In genomic region chr14:12823781-12824180, GRCm38 (mm10) we compare ENCODE assay signal across 10 mouse cellular contexts. TPM values are rescaled to one million over a fixed set of nuclear protein-coding genes. Genes with fewer than 3 reads are reported as not detected.
A peak's percentile ranks its signal among the peaks of the same experiment; 100 is the strongest.
DNase-seq lines count a peak whose midpoint lies in the region.
"Had no signal": no experiment of that assay in that cellular context is flagged by ENCODE, and none has a peak within 500 bp of the region (broad histone marks: within the 10 kb centered on the region; RNA-seq: fewer than 3 reads in every experiment).

No protein-coding gene starts in this region.

- intact Hi-C loops in heart, postnatal 10 days (cut with DNase I): no loop called here

- peaks cover 14% of the 10 kb centered on the region for H3K4me1 ChIP-seq in heart, embryonic 10.5 days
- peaks cover 17% of the 10 kb centered on the region for H3K4me1 ChIP-seq in midbrain, embryonic 10.5 days
- H3K4me1 ChIP-seq: liver, embryonic 15.5 days had no signal

- H3K4me3 ChIP-seq in heart, embryonic 10.5 days: no peak overlapping the region
- peak overlapping the region; percentile 75; the same call in 1 of the 2 replicates for H3K4me3 ChIP-seq in midbrain, embryonic 10.5 days
- H3K4me3 ChIP-seq: liver, embryonic 15.5 days had no signal

- WGBS in heart, embryonic 10.5 days: 12% methylated on average over 6 of the region's 6 CpGs
- 17% methylated on average over 6 of the region's 6 CpGs for WGBS in midbrain, embryonic 10.5 days

- H3K27me3 ChIP-seq in heart, embryonic 10.5 days (ENCODE audit: insufficient read depth, poor library complexity, severe bottlenecking): peaks cover 13% of the 10 kb centered on the region; the same call in 1 of the 2 replicates
- peaks cover 19% of the 10 kb centered on the region for H3K27me3 ChIP-seq in midbrain, embryonic 10.5 days (ENCODE audit: low read depth, poor library complexity, severe bottlenecking)
- H3K27me3 ChIP-seq: CH12.LX had no signal

- H3K27ac ChIP-seq in heart, embryonic 10.5 days: no peak overlapping the region
- H3K27ac ChIP-seq in midbrain, embryonic 10.5 days (replicated peaks): no peak overlapping the region
- H3K27ac ChIP-seq: liver, embryonic 15.5 days had no signal

- H3K36me3 ChIP-seq in heart, embryonic 10.5 days: no peaks in the 10 kb centered on the region
- H3K36me3 ChIP-seq in midbrain, embryonic 10.5 days: no peaks in the 10 kb centered on the region
- H3K36me3 ChIP-seq: liver, embryonic 15.5 days had no signal

- DNase-seq in heart, postnatal 10 days: peak; percentile 37 to 62
- no peak for DNase-seq in heart, embryonic 10.5 days (ENCODE audit: low spot score)
- DNase-seq in MN1 (ENCODE audit: low spot score): peak; percentile 9
- DNase-seq in embryo, embryonic 9.5 days (ENCODE audit: extremely low spot score): peak; percentile 54
- peak; percentile 38 for DNase-seq in midbrain, embryonic 10.5 days (ENCODE audit: low spot score)
- DNase-seq in thymus, adult 18-20 months: no peak
- no peak for DNase-seq in spleen, postnatal 36 days (ENCODE audit: low spot score in 2 of 2)
- DNase-seq in right cerebral cortex, adult 2 months (ENCODE audit: low spot score in 2 of 2): no peak

- H3K9me3 ChIP-seq in heart, embryonic 10.5 days: no peaks in the 10 kb centered on the region
- peaks cover 7% of the 10 kb centered on the region; the same call in 1 of the 2 replicates for H3K9me3 ChIP-seq in midbrain, embryonic 10.5 days (replicated peaks)
- H3K9me3 ChIP-seq: liver, embryonic 15.5 days had no signal

RNA-seq across cellular contexts. Expression of gene Cadps, which starts 0.9 kb away (rescaled TPM):
- under 1 TPM in 1 of 2 experiments, not detected in 1; 0.07 TPM for total RNA-seq in heart, postnatal 10 days (2021)
- 0.65 and 1.4 TPM in 2 replicates for polyA plus RNA-seq in heart, embryonic 10.5 days (2016; fragmentation: Nextera tagmentation; extraction: Ambion mirVana)
- polyA plus RNA-seq in midbrain, embryonic 10.5 days (2016; fragmentation: Nextera tagmentation; extraction: Ambion mirVana): 4.3 and 5.9 TPM in 2 replicates

Comparison
In these comparisons a context has a peak if more than half of its experiments do, and no peak if none do; other contexts are left out.
1. DNase-seq: peak in heart, postnatal 10 days (2 of 2), MN1 (single experiment), embryo, embryonic 9.5 days (single experiment) and midbrain, embryonic 10.5 days (single experiment); none in heart, embryonic 10.5 days (single experiment), thymus, adult 18-20 months (0 of 2), spleen, postnatal 36 days (0 of 2) and right cerebral cortex, adult 2 months (0 of 2).